Mouse (Mus musculus) kidney, postnatal 4 days (tissue): ENCODE results near the gene Gm5862.
"Not testable (repeated sequence)": the region's sequence is repeated elsewhere in the genome, so short reads cannot be mapped to it uniquely, and the experiment has no call there.

Source experiments
- DNase-seq, 2 experiments: peaks; one replicate each; pipeline ENCODE4 v3.0.0; 2021; ENCODE audit warnings: mixed read lengths in 2 of 2

Gm5862 gene

DNA sequence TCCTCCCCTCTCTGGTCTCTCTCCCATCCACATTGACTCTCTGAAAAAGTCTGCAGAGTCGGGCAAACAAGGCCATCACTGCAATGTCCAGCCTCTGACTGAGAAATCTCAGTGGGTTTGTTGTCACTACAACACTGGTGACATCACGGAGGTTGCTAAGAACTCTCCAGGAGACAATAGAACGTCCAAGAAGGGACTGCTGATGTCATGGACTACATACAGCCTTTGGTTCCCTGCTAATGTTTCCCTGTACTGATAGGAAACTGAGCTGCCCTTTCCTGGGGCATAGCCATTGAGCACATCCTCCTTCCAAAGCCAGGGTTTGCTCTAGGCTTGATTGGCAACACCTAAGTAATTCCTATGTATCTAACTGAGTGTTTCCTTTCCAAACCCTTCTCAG lies at the start of gene Gm5862:
Gene Gm5862, minus strand, starts transcription at position 101 of the 400 bp plus-strand sequence.
- DNase-seq = not testable (repeated sequence)

DNA sequence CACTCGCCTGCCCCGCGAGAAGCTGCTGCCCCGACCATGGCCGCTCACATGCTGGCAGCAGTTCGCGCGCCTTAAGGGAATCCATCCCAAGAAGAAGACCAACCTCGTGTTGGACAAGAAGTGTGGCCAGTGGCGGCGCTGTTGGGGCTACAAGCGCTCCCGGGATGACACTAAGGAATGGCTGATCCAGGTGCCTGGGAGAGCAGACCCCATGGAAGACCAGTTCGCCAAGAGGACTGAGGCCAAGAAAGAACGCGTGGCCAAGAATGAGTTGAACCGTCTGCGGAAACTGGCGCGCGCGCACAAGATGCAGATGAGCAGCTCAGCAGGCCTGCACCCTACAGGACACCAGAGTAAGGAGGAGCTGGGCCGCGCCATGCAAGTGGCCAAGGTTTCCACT lies 48.0 kb upstream of the Gm5862 start:
- no peak for DNase-seq

DNA sequence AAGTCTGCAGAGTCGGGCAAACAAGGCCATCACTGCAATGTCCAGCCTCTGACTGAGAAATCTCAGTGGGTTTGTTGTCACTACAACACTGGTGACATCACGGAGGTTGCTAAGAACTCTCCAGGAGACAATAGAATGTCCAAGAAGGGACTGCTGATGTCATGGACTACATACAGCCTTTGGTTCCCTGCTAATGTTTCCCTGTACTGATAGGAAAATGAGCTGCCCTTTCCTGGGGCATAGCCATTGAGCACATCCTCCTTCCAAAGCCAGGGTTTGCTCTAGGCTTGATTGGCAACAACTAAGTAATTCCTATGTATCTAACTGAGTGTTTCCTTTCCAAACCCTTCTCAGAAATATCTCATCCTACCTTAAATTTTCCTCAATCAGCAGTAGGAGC lies 35.8 kb upstream of the Gm5862 start, which contains the start of gene Gm7347:
Gene Gm7347, minus strand, starts transcription at position 101 of the 400 bp plus-strand sequence.
- not testable (repeated sequence) for DNase-seq

DNA sequence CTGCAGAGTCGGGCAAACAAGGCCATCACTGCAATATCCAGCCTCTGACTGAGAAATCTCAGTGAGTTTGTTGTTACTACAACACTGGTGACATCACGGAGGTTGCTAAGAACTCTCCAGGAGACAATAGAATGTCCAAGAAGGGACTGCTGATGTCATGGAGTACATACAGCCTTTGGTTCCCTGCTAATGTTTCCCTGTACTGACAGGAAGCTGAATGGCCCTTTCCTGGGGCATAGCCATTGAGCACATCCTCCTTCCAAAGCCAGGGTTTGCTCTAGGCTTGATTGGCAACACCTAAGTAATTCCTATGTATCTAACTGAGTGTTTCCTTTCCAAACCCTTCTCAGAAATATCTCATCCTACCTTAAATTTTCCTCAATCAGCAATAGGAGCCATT lies 16.7 kb upstream of the Gm5862 start, which contains the start of gene Speer4a:
Gene Speer4a, minus strand, starts transcription at position 101 of the 400 bp plus-strand sequence.
- DNase-seq = not testable (repeated sequence)

DNA sequence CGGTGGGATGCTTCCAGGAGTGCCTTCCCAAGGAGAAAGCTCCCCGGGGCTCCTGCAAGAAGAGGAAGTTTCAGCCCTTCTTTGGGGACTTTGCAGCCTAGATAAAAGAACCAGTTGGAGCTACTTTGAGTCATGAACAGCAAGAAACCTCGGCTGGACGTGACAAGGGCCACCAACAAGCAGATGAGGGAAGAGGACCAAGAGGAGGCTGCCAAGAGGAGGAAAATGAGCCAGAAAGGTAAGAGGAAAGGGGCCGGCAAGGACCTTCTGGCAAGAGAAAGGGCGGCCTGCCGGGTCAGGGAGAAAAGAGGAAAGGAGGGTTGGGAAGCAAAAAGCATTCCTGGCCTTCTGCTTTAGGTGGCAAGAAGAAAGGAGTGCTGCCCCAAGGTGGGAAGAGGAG lies 15.0 kb downstream of the Gm5862 start:
- not testable (repeated sequence) for DNase-seq

DNA sequence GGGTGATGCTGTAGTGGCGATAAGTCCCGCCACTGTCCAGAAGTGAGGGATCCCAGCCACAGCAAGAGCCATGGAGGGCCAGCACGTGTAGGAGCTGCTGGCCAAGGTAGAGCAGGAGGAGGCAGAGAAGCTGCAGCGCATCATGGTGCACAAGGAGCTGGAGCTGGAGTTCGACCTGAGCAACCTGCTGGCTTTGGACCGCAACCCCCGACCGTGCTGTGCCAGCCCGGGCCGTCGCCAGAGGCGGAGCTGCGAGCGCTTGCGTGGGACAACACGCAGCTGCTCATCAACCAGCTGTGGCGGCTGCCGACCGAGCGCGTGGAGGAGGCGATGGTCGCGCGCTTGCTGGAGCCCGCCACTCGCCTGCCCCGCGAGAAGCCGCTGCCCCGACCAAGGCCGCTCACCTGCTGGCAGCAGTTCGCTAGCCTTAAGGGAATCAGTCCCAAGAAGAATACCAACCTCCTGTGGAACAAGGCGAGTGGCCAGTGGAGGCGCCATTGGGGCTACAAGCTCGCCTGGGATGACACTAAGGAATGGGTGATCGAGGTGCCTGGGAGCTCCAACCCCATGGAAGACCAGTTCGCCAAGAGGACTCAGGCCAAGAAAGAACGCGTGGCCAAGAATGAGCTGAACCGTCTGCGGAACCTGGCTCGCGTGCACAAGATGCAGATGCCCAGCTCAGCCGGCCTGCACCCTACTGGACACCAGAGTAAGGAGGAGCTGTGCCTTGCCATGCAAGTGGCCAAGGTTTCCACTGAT lies 15.6 kb downstream of the Gm5862 start:
- peak; percentile 17 to 35 for DNase-seq

DNA sequence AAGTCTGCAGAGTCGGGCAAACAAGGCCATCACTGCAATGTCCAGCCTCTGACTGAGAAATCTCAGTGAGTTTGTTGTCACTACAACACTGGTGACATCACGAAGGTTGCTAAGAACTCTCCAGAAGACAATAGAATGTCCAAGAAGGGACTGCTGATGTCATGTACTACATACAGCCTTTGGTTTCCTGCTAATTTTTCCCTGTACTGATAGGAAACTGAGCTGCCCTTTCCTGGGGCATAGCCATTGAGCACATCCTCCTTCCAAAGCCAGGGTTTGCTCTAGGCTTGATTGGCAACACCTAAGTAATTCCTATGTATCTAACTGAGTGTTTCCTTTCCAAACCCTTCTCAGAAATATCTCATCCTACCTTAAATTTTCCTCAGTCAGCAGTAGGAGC lies 18.0 kb downstream of the Gm5862 start, which contains the start of gene Gm1979:
Gene Gm1979, minus strand, starts transcription at position 101 of the 400 bp plus-strand sequence.
- DNase-seq = not testable (repeated sequence)

DNA sequence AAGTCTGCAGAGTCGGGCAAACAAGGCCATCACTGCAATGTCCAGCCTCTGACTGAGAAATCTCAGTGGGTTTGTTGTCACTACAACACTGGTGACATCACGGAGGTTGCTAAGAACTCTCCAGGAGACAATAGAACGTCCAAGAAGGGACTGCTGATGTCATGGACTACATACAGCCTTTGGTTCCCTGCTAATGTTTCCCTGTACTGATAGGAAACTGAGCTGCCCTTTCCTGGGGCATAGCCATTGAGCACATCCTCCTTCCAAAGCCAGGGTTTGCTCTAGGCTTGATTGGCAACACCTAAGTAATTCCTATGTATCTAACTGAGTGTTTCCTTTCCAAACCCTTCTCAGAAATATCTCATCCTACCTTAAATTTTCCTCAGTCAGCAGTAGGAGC lies 34.2 kb downstream of the Gm5862 start, which contains the start of gene Gm21698:
Gene Gm21698, minus strand, starts transcription at position 101 of the 400 bp plus-strand sequence.
- DNase-seq = not testable (repeated sequence)

DNA sequence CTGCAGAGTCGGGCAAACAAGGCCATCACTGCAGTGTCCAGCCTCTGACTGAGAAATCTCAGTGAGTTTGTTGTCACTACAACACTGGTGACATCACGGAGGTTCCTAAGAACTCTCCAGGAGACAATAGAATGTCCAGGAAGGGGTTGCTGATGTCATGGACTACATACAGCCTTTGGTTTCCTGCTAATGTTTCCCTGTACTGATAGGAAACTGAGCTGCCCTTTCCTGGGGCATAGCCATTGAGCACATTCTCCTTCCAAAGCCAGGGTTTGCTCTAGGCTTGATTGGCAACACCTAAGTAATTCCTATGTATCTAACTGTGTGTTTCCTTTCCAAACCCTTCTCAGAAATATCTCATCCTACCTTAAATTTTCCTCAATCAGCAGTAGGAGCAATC lies 50.2 kb downstream of the Gm5862 start, which contains the start of gene Gm21680:
Gene Gm21680, minus strand, starts transcription at position 101 of the 400 bp plus-strand sequence.
- not testable (repeated sequence) for DNase-seq
